Mouse (Mus musculus) lung, postnatal 0 days (tissue): ENCODE data around the gene Gstp1.
"Not testable (repeated sequence)": the region's sequence is repeated elsewhere in the genome, so short reads cannot be mapped to it uniquely, and the experiment has no call there.

ENCODE experiments used
- CTCF ChIP-seq: IDR thresholded peaks from 2 replicates; pipeline ENCODE4 v1.5.1; 2016; ENCODE audit warnings: antibody characterized with exemption, mild to moderate bottlenecking
- EP300 ChIP-seq: IDR thresholded peaks from 2 replicates; pipeline ENCODE4 v1.6.1; 2016; ENCODE audit warnings: antibody characterized with exemption, mild to moderate bottlenecking, control low read depth

DNA sequence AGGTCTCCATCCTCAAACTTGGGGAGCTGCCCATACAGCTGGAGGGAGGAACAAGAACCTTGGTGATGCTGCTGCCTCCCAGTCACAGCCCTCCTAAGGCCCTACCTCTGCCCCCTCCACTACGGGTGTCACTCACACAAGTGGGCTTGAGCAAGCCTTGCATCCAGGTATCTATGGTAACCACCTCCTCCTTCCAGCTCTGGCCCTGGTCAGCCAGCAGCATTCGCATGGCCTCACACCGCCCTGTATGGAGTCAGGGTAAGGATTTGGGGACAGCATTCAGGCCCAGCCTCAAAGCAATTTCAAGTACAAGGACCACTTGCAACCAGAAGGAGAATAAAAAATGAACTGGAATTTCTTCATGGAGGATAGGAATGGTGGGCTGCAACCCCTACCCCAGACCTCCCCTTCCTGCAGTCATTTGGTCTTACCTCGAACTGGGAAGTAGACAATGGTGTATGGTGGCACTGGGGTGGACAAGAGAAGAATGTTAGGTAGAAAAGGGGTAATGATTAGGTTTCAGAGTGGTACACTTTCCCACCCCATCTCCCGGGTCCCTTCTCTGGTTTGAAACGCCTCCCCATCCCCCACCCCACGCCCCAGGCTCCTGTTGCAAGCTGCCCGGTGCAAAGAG lies 514 bp downstream of the Gstp1 start:
- TF ChIP-seq EP300, CTCF: not testable (repeated sequence)
